In genomic region chr4:4717763-4718347, GRCm38 (mm10) we compare ENCODE assay signal across 11 mouse cellular contexts.
DNase-seq lines count a peak whose midpoint lies in the region; ATAC-seq and TF ChIP-seq lines count a peak whose summit lies in the region.
"Had no signal": no experiment of that assay in that cellular context is flagged by ENCODE, and none has a peak within 500 bp of the region (broad histone marks: within the 10 kb centered on the region; RNA-seq: fewer than 3 reads in every experiment).

No protein-coding gene starts in this region.

- no peaks in the 10 kb centered on the region for H3K4me1 ChIP-seq in kidney, postnatal 0 days (replicated peaks; ENCODE audit: insufficient read depth, low read length)
- H3K4me1 ChIP-seq: lung, embryonic 15.5 days had no signal

- no peak overlapping the region for H3K9ac ChIP-seq in kidney, postnatal 0 days (ENCODE audit: low read depth, low read length)
- H3K9ac ChIP-seq: lung, embryonic 15.5 days had no signal

- H3K9me3 ChIP-seq in kidney, postnatal 0 days (replicated peaks; ENCODE audit: low read length), result no peaks in the 10 kb centered on the region
- H3K9me3 ChIP-seq: lung, embryonic 15.5 days had no signal

- no peaks in the 10 kb centered on the region for H3K36me3 ChIP-seq in kidney, postnatal 0 days (ENCODE audit: insufficient read depth, low read length)
- H3K36me3 ChIP-seq: lung, embryonic 15.5 days had no signal

- H3K4me2 ChIP-seq in kidney, postnatal 0 days (ENCODE audit: low read length), result no peak overlapping the region
- H3K4me2 ChIP-seq: lung, embryonic 15.5 days had no signal

- H3K4me3 ChIP-seq in kidney, postnatal 0 days (replicated peaks; ENCODE audit: low read depth, low read length), result no peak overlapping the region
- H3K4me3 ChIP-seq: lung, embryonic 15.5 days had no signal

- peak; percentile 15 for DNase-seq in cerebellum, adult 9-10 months
- no peak for DNase-seq in cerebellum, adult 11-12 months
- peak; percentile 76 for DNase-seq in kidney, postnatal 0 days (ENCODE audit: low spot score)
- DNase-seq in kidney, postnatal 36 days, result no peak
- DNase-seq in right cerebral cortex, adult 2 months (ENCODE audit: low spot score in 2 of 2), result peak; percentile 46 to 63
- DNase-seq in right cerebral cortex, postnatal 36 days (ENCODE audit: low spot score in 2 of 2), result no peak
- no peak for DNase-seq in adrenal gland, adult 18-20 months (ENCODE audit: low spot score in 2 of 2)
- DNase-seq in thymus, postnatal 14 days, result no peak
- DNase-seq: adrenal gland, postnatal 36 days; kidney, adult 2 months had no signal

- peak; percentile 65 for TF ChIP-seq CTCF in kidney, postnatal 0 days (IDR thresholded peaks at IDR 0.05; ENCODE audit: low read depth)

- WGBS in kidney, postnatal 0 days, result 52% methylated on average over 4 of the region's 4 CpGs

- H3K27ac ChIP-seq in kidney, postnatal 0 days, result no peak overlapping the region
- H3K27ac ChIP-seq: lung, embryonic 15.5 days had no signal

- ATAC-seq in kidney, postnatal 0 days (replicated peaks; ENCODE audit: low FRiP score, low read depth), result no peak

- no peaks in the 10 kb centered on the region for H3K27me3 ChIP-seq in kidney, postnatal 0 days (ENCODE audit: insufficient read depth, low read length)
- H3K27me3 ChIP-seq: lung, embryonic 15.5 days had no signal

Comparison
In these comparisons a context has a peak if more than half of its experiments do, and no peak if none do; other contexts are left out.
1. DNase-seq: peak in cerebellum, adult 9-10 months (single experiment), kidney, postnatal 0 days (single experiment) and right cerebral cortex, adult 2 months (2 of 2); none in cerebellum, adult 11-12 months (single experiment), kidney, postnatal 36 days (0 of 2), right cerebral cortex, postnatal 36 days (0 of 2), adrenal gland, adult 18-20 months (0 of 2) and thymus, postnatal 14 days (single experiment).